Mouse (Mus musculus) CH12.LX (cell line): ENCODE results near the gene Gna14. TPM values are rescaled to one million over a fixed set of nuclear protein-coding genes. Genes with fewer than 3 reads are reported as not detected.
A peak's percentile ranks its signal among the peaks of the same experiment; 100 is the strongest.

Source experiments
- DNase-seq: peaks from one replicate; pipeline ENCODE4 v3.0.0-alpha.2; 2013; ENCODE audit errors: extremely low read depth
- H3K27ac ChIP-seq: 2 replicates; pipeline ENCODE4 v1.5.1; 2012; ENCODE audit warnings: low read depth, mild to moderate bottlenecking, control low read depth, moderate library complexity; ENCODE audit not compliant: insufficient read depth
- H3K27me3 ChIP-seq: replicated peaks from 2 replicates; pipeline ENCODE3; 2012; ENCODE audit warnings: inconsistent platforms
- H3K36me3 ChIP-seq, 2 experiments: replicated peaks in 1 of 2; 2 replicates each; pipeline versions ENCODE3 to v1.6.1; 2012; ENCODE audit warnings: inconsistent platforms in 1 of 2, low read length in 1 of 2, mild to moderate bottlenecking in 1 of 2, mixed read lengths in 1 of 2, moderate library complexity in 1 of 2; ENCODE audit not compliant: control insufficient read depth in 1 of 2, insufficient read depth in 1 of 2
- H3K4me1 ChIP-seq, 2 experiments: 2 replicates each; pipeline ENCODE4 v1.6.1; 2012; ENCODE audit warnings: inconsistent platforms in 1 of 2, moderate library complexity in 1 of 2; ENCODE audit not compliant: insufficient read depth in 2 of 2, control insufficient read depth in 1 of 2
- H3K4me2 ChIP-seq: 2 replicates; pipeline ENCODE4 v1.6.1; 2012; ENCODE audit warnings: low read depth, mild to moderate bottlenecking, control low read depth; ENCODE audit not compliant: poor library complexity, insufficient read depth, severe bottlenecking
- H3K4me3 ChIP-seq, 3 experiments: fragments of 150-350 bp in 1 of 3; sonication (generic) in 1 of 3; replicated peaks in 1 of 3; 2 replicates each; pipeline versions ENCODE3 to v1.5.1; 2011 to 2012; ENCODE audit warnings: low read depth in 2 of 3, low read length in 2 of 3, mild to moderate bottlenecking in 2 of 3, moderate library complexity in 2 of 3, control low read depth in 1 of 3, improper control_type of control experiment in 1 of 3, inconsistent platforms in 1 of 3, mixed read lengths in 1 of 3; ENCODE audit not compliant: poor library complexity in 1 of 3
- H3K79me2 ChIP-seq: replicated peaks from 2 replicates; pipeline ENCODE4 v1.6.1; 2012; ENCODE audit warnings: mild to moderate bottlenecking, moderate library complexity; ENCODE audit not compliant: control insufficient read depth, poor library complexity, insufficient read depth, severe bottlenecking; ENCODE audit errors: extremely low read depth
- H3K9ac ChIP-seq: 2 replicates; pipeline ENCODE4 v1.6.1; 2012; ENCODE audit warnings: low read depth, mild to moderate bottlenecking, control low read depth, moderate library complexity; ENCODE audit not compliant: insufficient read depth
- H3K9me3 ChIP-seq: replicated peaks from 2 replicates; pipeline ENCODE3; 2012; ENCODE audit warnings: low read length, inconsistent platforms, mixed read lengths
- E2F4 ChIP-seq: IDR thresholded peaks from 2 replicates; pipeline ENCODE4 v1.6.1; 2011; ENCODE audit warnings: low read depth, low read length, improper control_type of control experiment; ENCODE audit not compliant: insufficient replicate concordance
- HCFC1 ChIP-seq: IDR thresholded peaks from 2 replicates; pipeline ENCODE4 v1.6.1; 2012; ENCODE audit warnings: low read depth, mild to moderate bottlenecking, inconsistent platforms, low read length, improper control_type of control experiment
- IRF4 ChIP-seq: IDR thresholded peaks from 2 replicates; pipeline ENCODE4 v1.6.1; 2014; ENCODE audit warnings: low read depth, mild to moderate bottlenecking, inconsistent platforms, low read length, improper control_type of control experiment
- JUN ChIP-seq: IDR thresholded peaks from 2 replicates; pipeline ENCODE4 v1.6.1; 2011; ENCODE audit warnings: low read depth, mild to moderate bottlenecking, low read length, improper control_type of control experiment, moderate library complexity; ENCODE audit not compliant: insufficient read depth
- KAT2A ChIP-seq: IDR thresholded peaks from 2 replicates; pipeline ENCODE4 v1.6.1; 2012; ENCODE audit warnings: low read length, improper control_type of control experiment, inconsistent platforms; ENCODE audit not compliant: insufficient replicate concordance
- MAFK ChIP-seq: IDR thresholded peaks from 2 replicates; pipeline ENCODE4 v1.6.1; 2011; ENCODE audit warnings: low read length, improper control_type of control experiment; ENCODE audit not compliant: insufficient replicate concordance
- MAZ ChIP-seq: IDR thresholded peaks from 2 replicates; pipeline ENCODE4 v1.6.1; 2012; ENCODE audit warnings: low read depth, mild to moderate bottlenecking, inconsistent platforms, low read length, improper control_type of control experiment, moderate library complexity
- MYC ChIP-seq: IDR thresholded peaks from 2 replicates; pipeline ENCODE4 v1.6.1; 2011; ENCODE audit warnings: low read depth, mild to moderate bottlenecking, improper control_type of control experiment, low read length
- POLR2A ChIP-seq: IDR thresholded peaks from 2 replicates; pipeline ENCODE4 v1.6.1; 2011; ENCODE audit warnings: low read depth, mild to moderate bottlenecking, improper control_type of control experiment, low read length
- RAD21 ChIP-seq: IDR thresholded peaks from 2 replicates; pipeline ENCODE4 v1.6.1; 2011; ENCODE audit warnings: low read depth, mild to moderate bottlenecking, low read length, improper control_type of control experiment, moderate library complexity
- USF2 ChIP-seq: conservative IDR thresholded peaks from 2 replicates; pipeline ENCODE4 v1.6.1; 2011; ENCODE audit warnings: low read depth, low read length, improper control_type of control experiment
- ZC3H11A ChIP-seq: IDR thresholded peaks from 2 replicates; pipeline ENCODE4 v1.6.1; 2012; ENCODE audit warnings: low read depth, mild to moderate bottlenecking, inconsistent platforms, low read length, improper control_type of control experiment
- ZMIZ1 ChIP-seq: IDR thresholded peaks from 2 replicates; pipeline ENCODE4 v1.6.1; 2012; ENCODE audit warnings: low read depth, mild to moderate bottlenecking, inconsistent platforms, low read length, improper control_type of control experiment
- dilution Hi-C: fragments of 300-500 bp; cut with MboI; formaldehyde crosslinking; loops from 2 replicates; pipeline ENCODE4 v1.14.3; 2020; ENCODE audit warnings: low sequenced_read_pairs; ENCODE audit not compliant: extremely low pct_unique_long_range_greater_than_20kb, extremely low pct_ligation_motif_present
- in situ Hi-C: fragments of 300-500 bp; cut with MboI; formaldehyde crosslinking; loops from 3 replicates; pipeline ENCODE4 v1.14.3; 2019; ENCODE audit warnings: low sequenced_read_pairs, low pct_ligation_motif_present, low pct_unique_long_range_greater_than_20kb, mixed read lengths
- polyA plus RNA-seq: library from polyadenylated mRNA; unstranded; fragments of >175 nt; gene quantifications from 2 replicates; pipeline ENCODE4 v1.2.1, GENCODE M21; 2012; ENCODE audit warnings: low read depth; ENCODE audit not compliant: insufficient read length
- total RNA-seq, 2 experiments: library from RNA; depleted of rRNA; stranded (reverse); fragments of 300-350 nt in 1 of 2; fragments of >200 nt in 1 of 2; gene quantifications; 2 replicates each; pipeline ENCODE4 v1.2.3; 2012 to 2014

Gene Gna14
- total and polyA plus RNA-seq, 3 experiments: 0.08 TPM; not detected in 2

GRCm38 (mm10) chr19:16514201-16514600, 78.6 kb downstream of the Gna14 start:
- dilution Hi-C loops: no loop called here

GRCm38 (mm10) chr19:16518569-16518968, 83.0 kb downstream of the Gna14 start:
- Histone ChIP-seq H3K4me1 (peaks cover 2 to 5% of the 10 kb centered on the region in 2 experiments; a peak in 3 of 4 replicates), H3K27me3 (no peaks in the 10 kb centered on the region), H3K36me3 (no peaks in the 10 kb centered on the region), H3K9me3 (no peaks in the 10 kb centered on the region), H3K79me2 (no peaks in the 10 kb centered on the region), H3K9ac (no peak overlapping the region), H3K27ac (no peak overlapping the region), H3K4me2 (no peak overlapping the region), H3K4me3 (no peak overlapping the region)
- in situ Hi-C loops (no loop called here), dilution Hi-C loops (no loop called here)
- DNase-seq: no peak
- no peak for TF ChIP-seq JUN
- TF ChIP-seq MAFK: no peak
- no peak for TF ChIP-seq MAZ
- no peak for TF ChIP-seq MYC
- no peak for TF ChIP-seq IRF4
- no peak for TF ChIP-seq ZC3H11A
- TF ChIP-seq HCFC1: no peak
- TF ChIP-seq RAD21: no peak
- TF ChIP-seq ZMIZ1: no peak
- TF ChIP-seq POLR2A: no peak

More at GRCm38 (mm10) chr19:16514201-16514600, 78.6 kb downstream of the Gna14 start:
- Histone ChIP-seq H3K4me3 (no peak overlapping the region), H3K4me1 (peaks cover 2 to 21% of the 10 kb centered on the region in 2 experiments; a peak in 3 of 4 replicates), H3K9ac (no peak overlapping the region), H3K27me3 (no peaks in the 10 kb centered on the region), H3K4me2 (no peak overlapping the region), H3K27ac (no peak overlapping the region), H3K9me3 (no peaks in the 10 kb centered on the region), H3K36me3 (no peaks in the 10 kb centered on the region), H3K79me2 (no peaks in the 10 kb centered on the region)
- in situ Hi-C loops: no loop called here
- no peak for TF ChIP-seq RAD21
- no peak for TF ChIP-seq HCFC1
- TF ChIP-seq ZMIZ1: no peak
- no peak for TF ChIP-seq IRF4
- TF ChIP-seq E2F4: no peak
- no peak for TF ChIP-seq USF2
- DNase-seq: peak; percentile 18

DNA sequence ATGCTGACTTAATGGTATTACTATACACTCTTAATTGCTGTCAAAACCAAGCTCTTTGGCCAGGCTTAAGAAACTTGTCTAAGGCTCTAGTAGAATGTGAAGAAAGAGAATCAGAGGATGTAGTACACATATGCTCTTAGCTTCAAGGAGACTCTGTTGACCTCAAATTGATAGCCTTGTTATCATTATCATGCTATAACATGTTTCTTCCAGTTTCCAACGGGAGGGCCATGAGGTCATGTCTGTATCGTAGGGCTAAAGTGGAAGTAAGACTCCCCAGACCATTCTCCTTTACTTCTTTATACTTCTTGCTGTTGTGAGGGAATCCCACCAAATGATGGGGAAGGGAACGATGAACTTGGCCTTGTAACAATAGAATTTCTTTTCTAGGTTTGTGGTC, 85.0 kb downstream of the Gna14 start:
- no peak for DNase-seq
- Histone ChIP-seq H3K27me3 (no peaks in the 10 kb centered on the region), H3K79me2 (no peaks in the 10 kb centered on the region), H3K4me2 (no peak overlapping the region), H3K4me3 (no peak overlapping the region), H3K4me1 (no peaks in the 10 kb centered on the region), H3K9ac (no peak overlapping the region), H3K9me3 (no peaks in the 10 kb centered on the region), H3K27ac (no peak overlapping the region), H3K36me3 (no peaks in the 10 kb centered on the region)
- in situ Hi-C loops: no loop called here
- no peak for TF ChIP-seq KAT2A
- dilution Hi-C loops: no loop called here
